25 mouse cellular contexts compared by ENCODE assay signal in genomic region chr6:148405599-148405998, GRCm38 (mm10). TPM values are rescaled to one million over a fixed set of nuclear protein-coding genes. Genes with fewer than 3 reads are reported as not detected.
DNase-seq lines count a peak whose midpoint lies in the region; ATAC-seq and TF ChIP-seq lines count a peak whose summit lies in the region.
"Had no signal": no experiment of that assay in that cellular context is flagged by ENCODE, and none has a peak within 500 bp of the region (broad histone marks: within the 10 kb centered on the region; RNA-seq: fewer than 3 reads in every experiment).

No protein-coding gene starts in this region.

- H3K27me3 ChIP-seq in liver, adult 2 months (ENCODE audit: control insufficient read depth, insufficient read depth, low read length), result no peaks in the 10 kb centered on the region
- H3K27me3 ChIP-seq in liver, postnatal 0 days (ENCODE audit: insufficient read depth, low read length), result no peaks in the 10 kb centered on the region
- H3K27me3 ChIP-seq: embryonic facial prominence, embryonic 15.5 days; hindbrain, embryonic 13.5 days; neural tube, embryonic 13.5 days had no signal

- no peak overlapping the region for H3K4me2 ChIP-seq in liver, postnatal 0 days (ENCODE audit: low read depth, low read length)
- H3K4me2 ChIP-seq: embryonic facial prominence, embryonic 15.5 days; hindbrain, embryonic 13.5 days; neural tube, embryonic 13.5 days had no signal

- no peak overlapping the region for H3K4me3 ChIP-seq in liver, adult 2 months (ENCODE audit: insufficient read depth, low read depth, low read length)
- no peak overlapping the region for H3K4me3 ChIP-seq in liver, postnatal 0 days (ENCODE audit: low read depth, low read length)
- H3K4me3 ChIP-seq: embryonic facial prominence, embryonic 15.5 days; heart, embryonic 10.5 days; hindbrain, embryonic 13.5 days; limb, embryonic 10.5 days; midbrain, embryonic 10.5 days; myocyte; neural tube, embryonic 13.5 days had no signal

- no peaks in the 10 kb centered on the region for H3K79me2 ChIP-seq in liver, adult 2 months (ENCODE audit: control insufficient read depth, insufficient read depth, low read length)

- H3K4me1 ChIP-seq in liver, adult 2 months (ENCODE audit: control insufficient read depth, insufficient read depth, low read length), result no peaks in the 10 kb centered on the region
- H3K4me1 ChIP-seq in liver, postnatal 0 days (ENCODE audit: insufficient read depth), result no peaks in the 10 kb centered on the region
- H3K4me1 ChIP-seq: embryonic facial prominence, embryonic 15.5 days; limb, embryonic 10.5 days; midbrain, embryonic 10.5 days had no signal

- DNase-seq in heart, adult 11 months, result peak; percentile 74
- DNase-seq in heart, adult 18-20 months, result no peak
- peak; percentile 16 for DNase-seq in liver, adult 2 months (ENCODE audit: extremely low read depth, low read depth, low spot score)
- DNase-seq in liver, postnatal 0 days, result no peak
- no peak for DNase-seq in yolk sac, embryonic 10.5 days (ENCODE audit: low spot score)
- DNase-seq: adrenal gland, postnatal 25 days; cerebellum, adult 8-10 months; gastrocnemius, postnatal 14 days; heart, postnatal 10 days; kidney, adult 11 months; liver; retina, postnatal 1 day; right cerebral cortex, postnatal 25 days; thymus, postnatal 14 days had no signal

- no peak overlapping the region for H3K9ac ChIP-seq in liver, adult 2 months (ENCODE audit: low read depth, low read length)
- H3K9ac ChIP-seq in liver, postnatal 0 days (replicated peaks), result no peak overlapping the region
- H3K9ac ChIP-seq: embryonic facial prominence, embryonic 15.5 days; hindbrain, embryonic 13.5 days; neural tube, embryonic 13.5 days had no signal

- TF ChIP-seq POLR2A in liver, adult 2 months (IDR thresholded peaks at IDR 0.05; ENCODE audit: extremely low read depth, insufficient read depth, low read length), result no peak

- no peaks in the 10 kb centered on the region for H3K36me3 ChIP-seq in liver, adult 2 months (ENCODE audit: control insufficient read depth, insufficient read depth, low read length)
- no peaks in the 10 kb centered on the region for H3K36me3 ChIP-seq in liver, postnatal 0 days (replicated peaks; ENCODE audit: insufficient read depth, low read length)
- H3K36me3 ChIP-seq: embryonic facial prominence, embryonic 15.5 days; heart, embryonic 10.5 days; hindbrain, embryonic 13.5 days; limb, embryonic 10.5 days; midbrain, embryonic 10.5 days had no signal

- no peak for TF ChIP-seq CTCF in liver, adult 2 months (IDR thresholded peaks at IDR 0.05; ENCODE audit: low read depth, low read length)
- TF ChIP-seq CTCF in liver, postnatal 0 days (IDR thresholded peaks at IDR 0.05; ENCODE audit: low read depth), result no peak

- ATAC-seq in liver, postnatal 0 days, result no peak
- peak; percentile 45 for ATAC-seq in common myeloid progenitor, adult 5-6 weeks (replicated peaks; ENCODE audit: low read depth, poor library complexity, severe bottlenecking)
- ATAC-seq in megakaryocyte, adult 5-6 weeks (ENCODE audit: poor library complexity, severe bottlenecking), result peak; percentile 48
- ATAC-seq: forebrain, embryonic 14.5 days; midbrain, embryonic 16.5 days had no signal

- WGBS in liver, adult 2 months, result 73% methylated on average over 2 of the region's 2 CpGs
- WGBS in liver, postnatal 0 days (ENCODE audit: insufficient replicate concordance), result 41% methylated on average over 2 of the region's 2 CpGs

- no peaks in the 10 kb centered on the region for H3K9me3 ChIP-seq in liver, postnatal 0 days (ENCODE audit: low read length)
- H3K9me3 ChIP-seq: embryonic facial prominence, embryonic 15.5 days; heart, embryonic 10.5 days; hindbrain, embryonic 13.5 days; limb, embryonic 10.5 days; midbrain, embryonic 10.5 days; neural tube, embryonic 13.5 days had no signal

- no peak overlapping the region for H3K27ac ChIP-seq in liver, adult 2 months (replicated peaks; ENCODE audit: insufficient read depth, low read depth, low read length)
- H3K27ac ChIP-seq in liver, postnatal 0 days (ENCODE audit: low read depth), result no peak overlapping the region
- H3K27ac ChIP-seq: embryonic facial prominence, embryonic 15.5 days; heart, embryonic 10.5 days; hindbrain, embryonic 13.5 days; limb, embryonic 10.5 days; midbrain, embryonic 10.5 days; neural tube, embryonic 13.5 days had no signal

- TF ChIP-seq EP300 in liver, postnatal 0 days (IDR thresholded peaks at IDR 0.05; ENCODE audit: low read depth), result no peak

RNA-seq across cellular contexts. Expression of gene Tmtc1, which starts 38.6 kb away (rescaled TPM):
- total RNA-seq in heart, adult 18-20 months (2021), result 10 to 100 TPM; 74.5 to 82.5 TPM
- 0.46 and 0.47 TPM in 2 replicates for total RNA-seq in liver, adult 2 months (2014; rRNA removed)
- 0.16 and 0.19 TPM in 2 replicates for polyA plus RNA-seq in liver, adult 2 months (2012; rRNA removed)
- polyA plus RNA-seq in liver, postnatal 0 days (2015; fragmentation: Nextera tagmentation; extraction: Ambion mirVana), result 0.11 and 0.12 TPM in 2 replicates
- total RNA-seq in common myeloid progenitor, adult 5-6 weeks (2017), result under 0.01 and 0.19 TPM in 2 replicates
- not detected in 2 replicates for total RNA-seq in megakaryocyte, adult 5-6 weeks (2015)
- total RNA-seq in megakaryocyte, adult 5-6 weeks (2017), result 0.07 and 0.12 TPM in 2 replicates

Comparison
In these comparisons a context has a peak if more than half of its experiments do, and no peak if none do; other contexts are left out.
1. DNase-seq: peak in heart, adult 11 months (single experiment) and liver, adult 2 months (single experiment); none in heart, adult 18-20 months (0 of 2), liver, postnatal 0 days (single experiment) and yolk sac, embryonic 10.5 days (single experiment).
2. RNA of gene Tmtc1, which starts 38.6 kb away (total RNA-seq): 74.5 to 82.5 TPM in heart, adult 18-20 months; 0.46 to 0.47 TPM in liver, adult 2 months, 0.07 to 0.12 TPM in megakaryocyte, adult 5-6 weeks and under 0.01 to 0.19 TPM in common myeloid progenitor, adult 5-6 weeks; every median in the first group is over 10 times any median in the second.